ENCODE assay signal across 1 mouse cellular context in the genomic region with DNA sequence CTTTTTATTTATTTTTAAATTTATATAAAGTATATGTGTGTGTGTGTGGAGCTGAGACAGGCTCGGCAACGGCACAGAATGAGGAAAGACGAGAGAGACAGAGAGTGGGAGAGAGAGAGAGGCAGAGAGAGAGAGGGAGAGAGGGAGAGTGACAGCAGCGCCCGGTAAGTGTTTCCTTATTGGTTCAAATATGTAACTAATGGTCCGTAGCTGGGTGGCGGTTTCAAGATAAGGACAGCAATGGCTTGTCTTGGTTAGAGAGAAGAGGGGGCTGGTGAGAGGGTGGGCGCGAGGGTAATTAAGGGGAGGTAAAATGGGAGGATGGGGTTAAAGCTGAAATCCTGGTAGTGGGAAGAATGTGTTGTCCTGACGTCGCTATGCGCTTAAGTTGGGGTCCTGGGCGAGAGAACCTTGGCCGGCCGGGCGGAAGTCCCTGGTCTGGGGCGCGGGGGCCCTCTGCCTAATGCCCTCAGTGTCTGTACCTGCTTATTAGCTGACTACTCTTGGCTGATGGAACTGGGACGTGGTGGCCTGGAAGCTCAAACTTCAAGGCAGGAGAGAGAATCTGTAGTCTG.
TF ChIP-seq lines count a peak whose summit lies in the region.

No protein-coding gene starts in this region.

TF ChIP-seq in CH12.LX, 34 proteins besides CTCF, POLR2A, EP300 and RAD21:
- TF ChIP-seq TBP (conservative IDR thresholded peaks at IDR 0.05; ENCODE audit: low read depth, low read length) (peak; percentile 54; the same call in 1 of the 2 replicates), CHD2 (IDR thresholded peaks at IDR 0.05; ENCODE audit: low read length) (no peak), TCF12 (IDR thresholded peaks at IDR 0.05; ENCODE audit: low read depth, low read length) (no peak; the same call in 1 of the 2 replicates), MAX (IDR thresholded peaks at IDR 0.05; ENCODE audit: low read length) (0 out of 2 replicates have a peak, but pooled peaks have one; percentile 7), SIN3A (IDR thresholded peaks at IDR 0.05; ENCODE audit: low read length) (peak; percentile 13; the same call in 1 of the 2 replicates)
